Mouse (Mus musculus) c-Kit-positive CD71-negative TER-119-negative erythroid progenitor cells, embryonic 14.5 days (primary cell): ENCODE data around the gene Mapk1.
A peak's percentile ranks its signal among the peaks of the same experiment; 100 is the strongest.

Source experiments
- DNase-seq: peaks from one replicate; pipeline ENCODE4 v3.0.0-alpha.2; 2013; ENCODE audit warnings: low read depth

The Mapk1 gene

DNA sequence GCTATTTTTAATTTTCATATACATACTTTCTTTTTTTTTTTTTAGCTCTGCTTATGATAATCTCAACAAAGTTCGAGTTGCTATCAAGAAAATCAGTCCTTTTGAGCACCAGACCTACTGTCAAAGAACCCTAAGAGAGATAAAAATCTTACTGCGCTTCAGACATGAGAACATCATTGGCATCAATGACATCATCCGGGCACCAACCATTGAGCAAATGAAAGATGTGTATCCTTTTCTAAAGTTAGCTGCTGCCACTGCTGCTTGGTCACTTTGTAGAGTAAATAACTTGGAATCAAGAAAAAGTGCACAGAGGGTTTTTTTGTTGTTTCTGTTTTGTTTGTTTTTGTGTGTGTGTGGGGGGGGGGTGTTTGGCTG, 32.7 kb downstream of the Mapk1 start:
- DNase-seq, result no peak

- DNase-seq, result no peak
Observed at GRCm38 (mm10) chr16:17018071-17018470, 34.9 kb downstream of the Mapk1 start.

DNA sequence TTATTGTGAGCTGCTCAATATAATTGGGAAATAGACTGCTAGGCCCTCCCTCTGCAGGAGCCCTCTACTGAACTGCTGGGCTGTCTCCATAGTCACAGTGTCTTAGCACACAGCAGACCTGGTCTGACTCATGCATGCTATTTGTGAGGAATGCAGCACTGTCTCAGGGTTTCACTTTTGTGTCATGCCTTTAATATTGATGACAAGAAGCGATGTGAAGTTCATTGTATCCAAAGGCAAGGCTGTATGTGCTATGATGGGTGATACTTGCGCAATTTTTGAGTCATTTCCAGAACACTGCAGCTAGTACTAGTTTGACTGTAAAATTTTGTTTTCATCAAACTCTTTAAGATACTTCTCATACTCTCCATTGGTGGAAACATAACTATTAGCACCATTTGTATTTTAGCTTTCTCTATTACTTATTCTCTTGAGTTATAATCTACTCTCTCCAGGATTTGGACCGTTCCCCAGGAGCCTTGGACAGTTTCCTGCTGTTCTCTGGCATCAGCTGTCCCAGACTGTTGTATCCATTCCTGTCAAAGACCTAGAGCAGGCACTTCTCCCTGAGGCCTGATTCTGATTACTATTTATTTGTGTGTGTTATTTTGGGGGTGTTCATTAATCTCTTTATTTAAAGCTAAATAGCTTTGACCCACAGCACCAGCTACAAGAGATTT, 41.4 kb downstream of the Mapk1 start:
- no peak for DNase-seq

DNA sequence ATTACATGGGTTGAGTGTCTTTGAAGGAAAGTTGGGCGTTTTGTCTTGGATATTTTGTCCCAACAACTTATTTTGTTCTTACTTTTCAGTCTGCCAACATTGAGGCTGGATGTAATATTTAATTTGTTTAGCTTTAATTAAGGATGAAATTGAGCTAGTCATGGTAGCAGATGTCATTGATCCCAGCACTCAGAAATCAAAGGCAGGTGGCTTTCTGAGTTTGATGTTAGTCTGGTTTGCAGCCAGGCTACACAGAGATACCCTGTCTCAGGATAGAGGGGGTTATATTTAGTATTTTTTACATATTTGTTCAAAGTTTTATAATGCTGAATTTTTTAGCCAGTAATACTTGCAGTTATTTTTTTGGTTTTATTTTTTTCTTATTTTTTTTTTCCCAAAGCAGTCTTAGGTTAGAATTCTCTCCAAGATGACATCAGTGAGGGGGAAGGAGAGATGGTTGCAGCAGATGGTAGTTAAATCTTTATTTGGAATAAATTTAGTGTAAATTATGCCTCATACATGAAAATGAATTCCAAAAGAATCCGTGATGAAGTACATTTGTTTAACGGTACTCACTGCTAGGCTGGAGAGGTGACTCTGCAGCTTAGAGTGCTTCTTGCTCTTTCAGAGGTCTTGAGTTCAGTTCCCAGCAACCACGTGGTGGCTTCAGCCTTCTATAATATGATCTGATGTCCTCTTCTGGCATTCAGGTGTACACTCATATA, 47.0 kb downstream of the Mapk1 start:
- no peak for DNase-seq

DNA sequence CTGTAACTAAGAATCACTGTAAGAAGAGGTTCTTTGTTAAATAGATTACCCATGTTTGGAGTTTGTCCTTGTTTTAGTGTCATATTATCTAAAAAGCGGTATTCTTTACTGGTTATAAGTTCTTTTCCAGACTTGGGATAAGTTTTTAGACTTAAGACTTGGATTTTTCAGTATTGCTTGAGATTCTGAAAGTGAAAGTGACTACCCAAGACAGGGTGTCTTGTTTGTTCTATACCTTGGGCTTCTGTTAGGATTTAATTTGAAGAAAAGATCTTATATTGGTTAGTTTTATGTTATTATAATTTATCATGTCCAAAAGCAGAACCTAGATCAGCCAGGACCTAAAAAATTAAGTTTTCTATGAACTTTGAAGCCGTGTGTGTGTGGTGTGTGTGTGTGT, 50.6 kb downstream of the Mapk1 start:
- DNase-seq, result no peak

DNA sequence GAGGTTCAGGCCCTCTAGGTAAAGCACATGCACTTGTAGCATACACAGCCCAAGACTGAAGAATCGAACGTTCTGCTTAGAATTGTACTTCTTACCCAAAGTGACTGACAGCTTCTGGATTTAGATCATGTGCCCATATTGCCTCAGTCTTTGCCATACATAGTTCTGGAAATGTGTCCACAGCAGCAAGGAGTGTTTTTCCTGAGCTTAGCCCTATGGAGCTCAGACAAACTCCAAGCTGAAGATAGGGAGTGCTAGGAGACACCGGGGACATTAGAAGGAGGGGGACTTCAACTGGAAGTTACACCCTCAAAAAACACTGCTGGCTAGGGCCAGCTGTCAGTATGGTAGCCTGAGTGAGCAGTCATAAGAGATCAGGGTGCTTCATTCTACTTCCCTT, 57.5 kb downstream of the Mapk1 start:
- no peak for DNase-seq

DNA sequence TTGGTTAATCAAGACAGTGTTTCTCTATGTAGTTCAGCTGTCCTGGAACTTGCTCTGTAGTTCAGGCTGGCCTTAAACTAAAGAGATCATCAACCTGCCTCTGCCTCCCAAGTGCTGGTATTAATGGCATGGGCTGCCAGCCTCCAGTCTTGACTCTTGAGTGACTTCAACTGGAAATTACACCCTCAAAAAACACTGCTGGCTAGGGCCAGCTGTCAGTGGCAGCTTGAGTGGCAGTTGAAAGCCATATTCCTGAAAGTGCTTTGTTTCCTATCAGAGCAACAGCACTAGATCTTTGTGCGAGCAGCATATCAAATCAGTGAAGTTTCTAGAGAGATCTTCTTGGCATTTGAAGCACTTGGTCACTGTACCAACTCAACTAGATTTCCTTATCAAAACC, 58.2 kb downstream of the Mapk1 start:
- DNase-seq, result no peak

DNA sequence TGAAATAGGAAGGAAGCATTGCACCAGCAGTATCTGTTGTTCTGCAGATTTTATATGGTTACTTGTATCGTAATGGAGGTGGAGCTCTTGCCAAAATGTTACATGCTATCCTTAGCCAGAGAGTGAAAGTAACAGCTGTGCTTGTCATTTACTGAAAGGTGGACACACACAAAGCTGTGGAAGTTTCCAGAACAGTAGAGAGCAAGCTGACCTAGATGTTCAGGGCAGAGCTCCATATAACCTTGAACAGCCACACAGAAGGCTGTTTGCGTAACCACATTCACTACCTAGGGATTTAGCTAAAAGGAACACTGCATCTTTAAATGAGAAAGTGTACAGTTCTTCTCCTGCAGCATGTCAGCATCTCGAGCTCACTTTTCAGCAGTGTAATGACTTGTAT, 61.1 kb downstream of the Mapk1 start:
- DNase-seq, result no peak

- DNase-seq, result no peak
Observed at GRCm38 (mm10) chr16:17045287-17045686, 62.1 kb downstream of the Mapk1 start.

DNA sequence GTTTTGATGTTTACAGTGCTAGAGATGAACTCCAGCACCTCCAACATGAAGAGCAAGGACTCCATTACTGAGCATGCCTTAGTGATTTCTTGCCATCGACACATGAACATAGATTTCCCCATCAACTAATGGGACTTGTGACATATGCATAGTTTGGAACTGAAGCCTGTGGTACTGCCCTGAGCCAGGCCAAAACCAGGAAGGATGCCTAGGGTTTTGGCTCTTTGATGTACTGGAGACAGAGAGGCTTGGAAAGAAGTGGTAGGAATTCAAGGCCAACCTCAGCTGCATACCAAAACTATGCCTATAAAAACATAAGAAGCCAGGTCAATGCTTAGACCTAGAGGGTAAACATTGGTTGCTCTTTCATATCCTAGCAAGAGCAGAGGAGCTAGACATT, 66.7 kb downstream of the Mapk1 start:
- DNase-seq, result no peak

DNA sequence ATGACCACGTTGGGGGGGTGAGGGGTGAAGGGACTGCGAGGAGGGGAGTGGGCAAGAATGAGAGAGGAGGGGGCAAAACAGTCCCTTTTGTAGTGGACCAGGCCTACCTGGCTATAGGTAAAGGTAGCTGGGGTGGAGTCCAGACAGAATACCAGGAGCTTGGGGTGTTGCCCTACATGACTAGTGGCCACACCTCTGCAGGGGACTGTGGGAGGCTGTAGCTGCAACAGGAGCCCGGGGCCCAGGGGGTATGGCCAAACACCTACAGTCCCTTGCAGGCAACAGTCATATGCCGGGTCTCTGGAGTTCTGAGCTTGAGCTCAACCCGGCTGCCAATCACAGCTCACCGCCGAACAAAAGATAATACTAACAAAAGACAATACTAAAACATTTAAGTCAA, 68.9 kb downstream of the Mapk1 start:
- DNase-seq, result no peak

DNA sequence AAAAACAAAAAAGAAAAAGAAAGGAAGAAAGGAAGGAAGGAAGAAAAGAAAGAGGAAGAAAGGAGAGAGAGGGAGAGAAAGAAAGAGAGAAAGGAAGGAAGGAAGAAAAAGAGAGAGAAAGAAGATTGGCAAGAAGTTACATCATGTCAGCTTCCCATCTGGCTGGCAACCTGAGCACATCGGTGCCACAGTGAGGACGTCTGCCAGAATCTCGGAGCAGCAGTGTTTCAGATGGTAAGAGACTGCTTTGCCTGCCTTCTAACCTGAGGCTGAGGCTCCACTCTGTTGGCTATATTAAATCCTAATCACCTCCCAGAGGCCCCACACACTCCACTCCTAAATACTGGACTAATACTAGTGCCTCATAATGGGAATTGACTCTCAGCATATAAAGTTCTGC, 70.7 kb downstream of the Mapk1 start:
- DNase-seq, result no peak

GRCm38 (mm10) chr16:17055584-17055983, 72.4 kb downstream of the Mapk1 start:
- DNase-seq, result no peak

DNA sequence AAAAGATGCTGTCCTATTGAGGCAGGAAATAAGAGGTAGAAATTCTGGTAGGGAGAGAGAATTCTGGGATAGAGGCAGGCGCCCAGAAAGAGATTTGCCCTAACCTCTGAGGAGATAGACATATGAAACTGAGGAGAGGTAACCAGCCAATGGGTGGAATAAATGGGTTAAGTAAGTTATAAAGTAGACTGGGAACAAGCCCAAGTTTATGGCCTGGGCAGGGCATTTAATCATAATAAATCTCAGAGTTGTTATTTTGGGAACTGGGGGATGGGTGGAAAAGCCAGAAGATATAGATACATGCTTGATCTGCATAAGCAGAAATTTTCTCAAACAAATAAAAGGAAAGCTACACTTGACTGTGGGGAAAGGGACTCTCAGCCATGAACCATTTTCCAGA, 79.2 kb downstream of the Mapk1 start:
- DNase-seq, result no peak

- DNase-seq, result no peak
Observed at GRCm38 (mm10) chr16:17067552-17067951, 84.4 kb downstream of the Mapk1 start.

DNA sequence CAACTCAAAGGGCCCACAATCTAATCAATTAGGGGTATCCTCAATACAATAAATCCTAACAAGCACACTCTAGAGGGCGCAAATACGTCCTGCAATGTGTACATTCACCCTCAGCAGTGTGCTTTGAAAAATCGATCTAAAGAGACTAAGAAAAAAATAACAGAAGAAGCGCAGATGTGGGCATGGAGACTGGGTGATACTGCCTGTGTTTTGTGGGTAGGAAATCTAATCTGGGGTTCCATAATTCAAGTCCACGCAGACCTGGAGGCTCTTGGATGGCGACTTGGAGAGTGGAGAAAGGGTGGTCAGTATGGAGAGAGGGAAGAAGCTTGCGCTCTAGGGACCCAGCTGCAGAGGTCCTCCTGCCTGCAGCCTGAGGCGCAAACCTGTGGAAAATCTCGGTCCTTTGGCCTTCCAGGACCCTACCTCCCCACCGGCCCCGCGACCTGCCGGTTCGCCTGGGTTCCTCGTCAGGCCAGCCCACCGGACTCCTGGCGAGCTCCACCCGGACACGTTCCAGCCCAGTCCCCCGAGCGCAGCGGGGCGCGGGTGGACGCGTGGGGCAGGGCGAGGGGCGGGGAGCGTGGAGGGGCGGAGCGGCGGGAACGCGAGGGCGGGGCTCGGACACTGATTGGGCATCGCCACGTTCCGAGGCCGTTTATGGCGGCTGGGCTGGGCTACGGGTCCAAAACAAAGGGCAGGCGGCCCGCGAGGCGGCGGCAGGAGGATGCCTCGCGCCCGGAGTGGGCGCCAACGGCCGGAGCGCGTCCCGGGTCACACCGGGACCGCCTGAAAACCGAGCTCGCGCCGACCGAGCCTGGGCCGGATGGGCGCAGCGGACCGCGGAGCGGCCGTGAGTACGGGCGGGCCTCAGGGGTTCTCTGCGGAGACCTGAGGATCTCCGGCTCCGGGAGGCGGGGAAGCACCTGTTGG, 86.6 kb downstream of the Mapk1 start, which contains the start of gene Ypel1:
Ypel1 (plus strand) TSS at position 186 of the 933 bp plus-strand sequence.
- peak; percentile 34 for DNase-seq

DNA sequence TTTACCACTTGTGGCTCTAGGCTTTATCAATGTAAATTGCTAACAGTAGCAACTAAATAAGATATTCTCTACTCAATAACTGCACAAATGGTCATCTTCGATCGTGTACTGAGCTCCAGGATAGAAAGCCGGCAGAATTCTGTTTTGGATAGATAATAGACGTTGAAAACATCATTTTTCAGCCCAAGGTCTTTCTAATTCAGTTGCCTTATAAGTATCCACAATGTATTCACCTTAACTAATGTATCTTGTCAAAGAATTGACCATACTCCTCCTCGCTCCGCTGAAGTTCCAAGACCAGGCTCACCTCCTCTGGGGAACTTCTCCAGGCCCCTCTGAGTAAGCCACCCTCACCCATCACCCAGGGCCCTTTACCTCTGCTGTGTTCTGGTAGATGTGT, 87.5 kb downstream of the Mapk1 start:
- no peak for DNase-seq

DNA sequence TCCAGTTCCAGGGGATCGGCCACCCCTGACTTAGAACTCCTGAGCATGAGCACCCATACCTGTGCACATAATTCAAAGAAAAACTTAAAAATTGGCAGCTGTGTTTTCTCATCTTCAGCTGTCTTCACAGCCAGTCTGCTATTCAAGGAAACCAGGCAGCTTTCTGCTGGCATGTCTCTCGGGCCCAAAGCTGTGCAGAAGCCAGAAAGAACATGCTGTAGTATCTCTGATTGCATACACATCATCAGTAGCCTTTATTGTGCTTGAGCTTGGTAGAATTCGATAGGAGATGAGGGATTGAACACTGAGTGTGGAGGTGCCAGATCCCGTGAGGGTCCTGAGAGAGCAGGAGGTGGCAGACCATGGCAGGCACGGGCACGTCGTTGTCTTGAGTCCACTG, 89.8 kb downstream of the Mapk1 start:
- DNase-seq, result no peak

DNA sequence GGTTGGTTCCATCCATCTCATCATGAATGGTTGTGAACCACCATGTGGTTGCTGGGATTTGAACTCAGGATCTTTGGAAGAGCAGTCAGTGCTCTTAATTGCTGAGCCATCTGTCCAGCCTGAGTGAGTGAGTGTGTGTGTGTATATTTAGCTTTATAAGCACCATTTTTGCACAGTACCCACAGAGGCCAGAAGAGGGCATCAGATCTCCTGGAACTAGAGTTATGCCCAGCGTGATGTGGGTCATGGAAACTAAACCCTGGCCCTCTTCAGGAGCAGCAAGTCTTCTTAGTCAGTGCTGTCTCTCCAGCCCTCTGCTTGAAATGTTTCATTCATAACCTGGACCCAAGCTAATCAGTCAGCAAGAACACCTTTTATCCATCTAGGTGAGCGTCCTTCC, 93.1 kb downstream of the Mapk1 start:
- DNase-seq, result no peak

DNA sequence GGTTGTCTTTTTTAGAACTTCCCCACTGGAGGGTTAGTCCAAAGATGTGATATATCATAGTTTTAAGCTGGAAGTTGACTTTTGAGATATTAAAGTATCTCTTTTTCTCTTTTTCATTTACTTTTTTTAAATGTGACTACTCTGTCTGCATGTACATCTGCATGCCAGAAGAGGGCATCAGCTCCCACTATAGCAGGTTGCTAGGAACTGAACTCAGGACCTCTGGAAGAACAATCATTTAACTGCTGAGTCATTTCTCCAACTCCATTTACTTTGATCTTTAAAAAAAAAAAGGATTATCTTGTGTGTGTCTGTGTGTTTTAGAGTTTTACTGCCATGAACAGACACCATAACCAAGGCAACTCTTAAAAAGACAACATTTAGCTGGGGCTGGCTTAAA, 93.7 kb downstream of the Mapk1 start:
- no peak for DNase-seq

DNA sequence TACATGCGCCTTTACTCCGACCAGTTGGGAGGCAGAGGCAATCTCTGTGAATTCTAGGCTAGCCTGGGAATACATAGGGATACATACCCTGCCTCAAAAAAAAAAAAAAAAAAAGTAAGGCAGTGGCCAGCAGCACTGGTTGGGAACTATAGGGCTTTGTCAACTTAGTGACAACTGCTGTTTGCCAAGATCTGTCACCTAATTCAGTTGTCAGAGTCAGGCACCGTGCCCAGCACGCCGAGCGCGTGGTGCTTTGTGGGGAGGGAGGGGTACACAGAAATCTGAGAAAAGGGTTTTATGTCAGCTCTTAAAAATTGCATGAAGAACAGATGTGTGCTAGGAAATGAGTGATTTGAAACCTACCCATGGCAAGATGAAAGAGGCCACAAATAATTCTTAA, 94.9 kb downstream of the Mapk1 start:
- no peak for DNase-seq

DNA sequence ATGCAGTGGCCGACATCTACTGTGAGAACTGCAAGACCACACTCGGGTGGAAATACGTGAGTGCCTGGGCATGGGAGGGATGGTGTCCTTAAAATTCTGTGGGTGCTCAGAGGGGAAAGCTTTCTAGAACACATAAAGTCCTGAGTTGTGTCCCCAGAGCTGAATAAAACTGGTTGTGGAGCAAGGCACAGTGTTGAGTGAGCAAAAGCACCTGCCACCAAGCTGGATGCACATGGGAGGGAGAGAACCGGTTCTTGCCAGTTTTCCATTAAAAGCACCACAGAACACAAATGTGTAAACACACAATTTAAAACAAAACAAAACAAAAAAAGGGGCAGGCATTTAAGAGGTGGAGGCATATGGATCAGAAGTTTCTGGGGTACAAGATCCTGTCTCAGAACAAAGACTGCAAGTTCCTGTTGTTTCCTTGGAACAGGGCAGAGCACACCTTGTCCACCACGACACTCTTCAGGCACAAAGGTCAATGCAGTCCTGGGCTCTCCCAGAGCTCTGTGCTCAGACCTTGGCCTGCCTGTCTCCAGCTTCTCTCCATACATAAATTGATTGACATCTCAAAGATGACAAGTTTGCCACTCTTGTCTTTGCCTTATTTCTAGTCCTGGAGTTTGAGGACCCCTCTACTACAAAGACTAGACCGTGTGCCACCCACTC, 99.1 kb downstream of the Mapk1 start:
- no peak for DNase-seq
